In genomic region chr15:103766836-103767235, GRCm38 (mm10) we compare ENCODE assay signal across 9 mouse cellular contexts. TPM values are rescaled to one million over a fixed set of nuclear protein-coding genes. Genes with fewer than 3 reads are reported as not detected.
DNase-seq lines count a peak whose midpoint lies in the region; TF ChIP-seq lines count a peak whose summit lies in the region.
"Not testable (repeated sequence)": the region's sequence is repeated elsewhere in the genome, so short reads cannot be mapped to it uniquely, and the experiment has no call there.
"Had no signal": no experiment of that assay in that cellular context is flagged by ENCODE, and none has a peak within 500 bp of the region (broad histone marks: within the 10 kb centered on the region; RNA-seq: fewer than 3 reads in every experiment).

No protein-coding gene starts in this region.

- DNase-seq in MEL (ENCODE audit: low read depth, low spot score) = peak; percentile 32
- DNase-seq in c-Kit-positive CD71-positive TER-119-negative erythroid progenitor cells, embryonic 14.5 days (ENCODE audit: low read depth) = peak; percentile 13
- peak; percentile 56 for DNase-seq in forebrain, embryonic 10.5 days (ENCODE audit: extremely low spot score, low spot score)
- DNase-seq in hindbrain, embryonic 10.5 days (ENCODE audit: low spot score) = peak; percentile 66
- peak; percentile 8 to 67 for DNase-seq in layer of hippocampus, postnatal 25 days (ENCODE audit: extremely low spot score in 1 of 2, low spot score in 1 of 2)
- peak; percentile 33 for DNase-seq in lung, postnatal 14 days
- peak; percentile 25 to 31 for DNase-seq in right cerebral cortex, adult 2 months (ENCODE audit: low spot score in 2 of 2)
- peak; percentile 32 for DNase-seq in yolk sac, embryonic 10.5 days (ENCODE audit: low spot score)

- not testable (repeated sequence) for H3K4me3 ChIP-seq in MEL (ENCODE audit: control insufficient read depth in 1 of 2, insufficient read depth in 1 of 2, low read depth in 2 of 2, low read length in 2 of 2); forebrain, embryonic 10.5 days; hindbrain, embryonic 10.5 days

- 16% methylated on average over 5 of the region's 5 CpGs for WGBS in forebrain, embryonic 10.5 days
- WGBS in hindbrain, embryonic 10.5 days = 5% methylated on average over 5 of the region's 5 CpGs

- H3K9ac ChIP-seq in MEL (ENCODE audit: control insufficient read depth, low read depth, low read length, poor library complexity, severe bottlenecking) = not testable (repeated sequence)

- peak; percentile 48 for TF ChIP-seq RAD21 in MEL (IDR thresholded peaks at IDR 0.05; ENCODE audit: low read depth, low read length)

- not testable (repeated sequence) for H3K4me1 ChIP-seq in MEL (ENCODE audit: control insufficient read depth in 1 of 2, insufficient read depth in 2 of 2, low read length in 2 of 2); forebrain, embryonic 10.5 days; hindbrain, embryonic 10.5 days (replicated peaks)

- TF ChIP-seq CTCF in MEL (IDR thresholded peaks at IDR 0.05 in 2 of 3, conservative IDR thresholded peaks at IDR 0.05 in 1 of 3; ENCODE audit: control insufficient read depth in 1 of 3, insufficient read depth in 1 of 3, low read depth in 2 of 3, low read length in 3 of 3, poor library complexity in 1 of 3, severe bottlenecking in 1 of 3) = peak; percentile 24 to 43 (median 38); a peak in 5 of 6 replicates

- TF ChIP-seq EP300 in MEL (IDR thresholded peaks at IDR 0.05; ENCODE audit: low read depth in 1 of 2, low read length in 2 of 2) = not testable (repeated sequence)

- TF ChIP-seq POLR2A in MEL (IDR thresholded peaks at IDR 0.05; ENCODE audit: control insufficient read depth in 1 of 2, insufficient read depth in 1 of 2, low read depth in 1 of 2, low read length in 2 of 2, poor library complexity in 1 of 2) = not testable (repeated sequence)

- not testable (repeated sequence) for H3K27ac ChIP-seq in MEL (ENCODE audit: control insufficient read depth, low read depth, low read length); forebrain, embryonic 10.5 days; hindbrain, embryonic 10.5 days

- H3K36me3 ChIP-seq in MEL (ENCODE audit: control insufficient read depth in 1 of 2, insufficient read depth in 2 of 2, low read length in 2 of 2); forebrain, embryonic 10.5 days (replicated peaks); hindbrain, embryonic 10.5 days: not testable (repeated sequence)

- not testable (repeated sequence) for H3K9me3 ChIP-seq in MEL (replicated peaks; ENCODE audit: insufficient read depth, low read length); forebrain, embryonic 10.5 days; hindbrain, embryonic 10.5 days

- H3K79me2 ChIP-seq in MEL (ENCODE audit: control insufficient read depth, insufficient read depth, low read length, poor library complexity) = not testable (repeated sequence)

- H3K27me3 ChIP-seq in MEL (ENCODE audit: control insufficient read depth in 1 of 2, insufficient read depth in 2 of 2, low read length in 2 of 2); forebrain, embryonic 10.5 days (ENCODE audit: poor library complexity, severe bottlenecking); hindbrain, embryonic 10.5 days (ENCODE audit: insufficient read depth, poor library complexity, severe bottlenecking): not testable (repeated sequence)

TF ChIP-seq in MEL, 35 proteins besides CTCF, POLR2A, EP300 and RAD21:
- peak; percentile 56 for TF ChIP-seq SMC3 (IDR thresholded peaks at IDR 0.05; ENCODE audit: low read depth, low read length)
- TF ChIP-seq ZC3H11A (IDR thresholded peaks at IDR 0.05; ENCODE audit: low read depth, low read length) = 0 out of 2 replicates have a peak, but pooled peaks have one; percentile 28
TF ChIP-seq in MEL: peak in this region for 2; not testable (repeated sequence) for 33.

RNA-seq across cellular contexts. Expression of gene Mucl1, which starts 11.6 kb away (rescaled TPM):
- not detected in 2 replicates for total RNA-seq in MEL (2012; rRNA removed)
- not detected for polyA plus RNA-seq in MEL (2012; ENCODE audit: insufficient read depth in 1 of 2, insufficient read length in 2 of 2, low read depth in 1 of 2, low replicate concordance in 2 of 2, missing spikeins in 1 of 2)
- not detected in 2 replicates for polyA plus RNA-seq in forebrain, embryonic 10.5 days (2016; fragmentation: Nextera tagmentation; extraction: Ambion mirVana)
- not detected in 2 replicates for polyA plus RNA-seq in hindbrain, embryonic 10.5 days (2016; fragmentation: Nextera tagmentation; extraction: Ambion mirVana)
- total RNA-seq in layer of hippocampus, postnatal 25 days (2021) = not detected
- polyA plus RNA-seq: kidney, embryonic 14.5 days had no signal

Comparison
In these comparisons a context has a peak if more than half of its experiments do, and no peak if none do; other contexts are left out.
1. DNase-seq: peak in every context shown above with its lines; median percentile 66 in hindbrain, embryonic 10.5 days; 56 in forebrain, embryonic 10.5 days; 38 in layer of hippocampus, postnatal 25 days; 33 in lung, postnatal 14 days; 32 in MEL; 32 in yolk sac, embryonic 10.5 days; 28 in right cerebral cortex, adult 2 months; 13 in c-Kit-positive CD71-positive TER-119-negative erythroid progenitor cells, embryonic 14.5 days.